Mouse (Mus musculus) lung, embryonic 16.5 days (tissue): ENCODE results near the gene Pold2. TPM values are rescaled to one million over a fixed set of nuclear protein-coding genes. Genes with fewer than 3 reads are reported as not detected.

ENCODE experiments used
- ATAC-seq: fragments of 200-750 bp; cut with Nextera tagmentation; 2 replicates; pipeline ENCODE4 v1.8.0; 2017; ENCODE audit warnings: low read depth, mild to moderate bottlenecking, moderate library complexity
- H3K27ac ChIP-seq: fragments of 300-500 bp; sonication (generic); 2 replicates; pipeline ENCODE4 v1.5.1; 2014; ENCODE audit warnings: mild to moderate bottlenecking, control low read depth, low read length
- H3K27me3 ChIP-seq: fragments of 300-500 bp; sonication (generic); 2 replicates; pipeline ENCODE4 v1.6.1; 2014; ENCODE audit warnings: low read depth, low read length, mixed read lengths; ENCODE audit not compliant: control insufficient read depth, insufficient read depth
- H3K36me3 ChIP-seq: fragments of 300-500 bp; sonication (generic); 2 replicates; pipeline ENCODE4 v1.6.1; 2014; ENCODE audit warnings: low read length; ENCODE audit not compliant: control insufficient read depth, insufficient read depth
- H3K4me1 ChIP-seq: fragments of 300-500 bp; sonication (generic); replicated peaks from 2 replicates; pipeline ENCODE4 v1.6.1; 2014; ENCODE audit warnings: low read length, mixed read lengths; ENCODE audit not compliant: control insufficient read depth, insufficient read depth
- H3K4me2 ChIP-seq: fragments of 300-500 bp; sonication (generic); 2 replicates; pipeline ENCODE4 v1.6.1; 2014; ENCODE audit warnings: low read depth, low read length, control low read depth
- H3K4me3 ChIP-seq: fragments of 300-500 bp; sonication (generic); 2 replicates; pipeline ENCODE4 v1.5.1; 2014; ENCODE audit warnings: mild to moderate bottlenecking, low read length, control low read depth
- H3K9ac ChIP-seq: fragments of 300-500 bp; sonication (generic); 2 replicates; pipeline ENCODE4 v1.6.1; 2014; ENCODE audit warnings: low read length, control low read depth
- H3K9me3 ChIP-seq: fragments of 300-500 bp; sonication (generic); 2 replicates; pipeline ENCODE4 v1.6.1; 2016; ENCODE audit warnings: low read length; ENCODE audit not compliant: control insufficient read depth
- WGBS: fragments of 180-500 bp; shearing (Covaris S2); extraction: QIAGEN DNeasy Blood & Tissue Kit; methylation state at CpG from one replicate; pipeline ENCODE4 v1.1.7; 2014; 5-methylcytosine and 5-hydroxymethylcytosine counted together
- polyA plus RNA-seq: library from polyadenylated mRNA; unstranded; fragments of >200 nt; fragmentation: Nextera tagmentation; extraction: Ambion mirVana; gene quantifications from 2 replicates; pipeline ENCODE4 v1.2.1, GENCODE M21; 2015

Gene Pold2
- polyA plus RNA-seq, 1 experiment from 2014 or later = 139 TPM

DNA sequence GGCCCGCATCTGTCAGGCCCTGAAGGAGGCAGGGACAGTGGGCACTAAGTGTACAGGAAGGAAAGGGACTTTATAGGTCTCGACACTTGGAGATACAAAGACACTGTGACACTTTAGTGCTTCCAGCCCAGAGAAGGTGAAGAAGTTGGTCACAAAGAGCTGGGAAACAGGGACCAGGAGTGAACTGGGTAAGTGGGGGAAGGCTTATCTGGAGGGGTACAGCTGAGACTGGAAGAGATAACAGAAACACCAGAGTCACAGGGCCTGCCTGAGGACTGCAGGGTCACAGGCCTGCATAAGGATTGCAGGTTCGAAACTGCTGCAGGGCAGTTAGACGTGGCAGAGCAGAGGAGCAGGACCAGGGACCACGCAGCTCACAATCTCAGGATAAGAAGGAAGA is 50.2 kb downstream of the Pold2 start:
- no peaks in the 10 kb centered on the region for H3K27me3 ChIP-seq
- H3K4me1 ChIP-seq = no peaks in the 10 kb centered on the region
- no peak for ATAC-seq
- no peak overlapping the region for H3K4me3 ChIP-seq
- H3K36me3 ChIP-seq = peaks cover 15% of the 10 kb centered on the region; the same call in 1 of the 2 replicates
- no peak overlapping the region for H3K9ac ChIP-seq
- no peak overlapping the region for H3K27ac ChIP-seq
- H3K4me2 ChIP-seq = no peak overlapping the region
- WGBS = 89% methylated on average over 5 of the region's 5 CpGs
- H3K9me3 ChIP-seq = no peaks in the 10 kb centered on the region

DNA sequence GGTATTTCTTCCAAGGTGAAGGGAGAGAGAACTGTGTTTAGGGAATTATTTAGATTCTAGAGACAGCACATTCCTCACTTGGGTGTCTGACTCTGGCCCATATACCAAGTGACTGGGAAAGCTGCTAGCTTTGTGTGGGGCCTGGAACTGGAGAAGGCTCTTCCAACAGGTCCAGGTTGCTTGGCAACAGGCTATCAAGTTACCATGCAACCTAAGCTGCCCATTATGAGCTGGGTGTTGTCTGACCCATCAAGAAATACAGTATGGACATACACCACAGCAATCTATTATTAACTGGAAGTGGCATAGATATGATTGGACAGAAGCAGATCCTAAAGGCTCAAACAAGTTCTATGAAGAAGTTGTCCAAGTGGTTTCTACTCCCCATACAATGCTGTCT is 52.7 kb downstream of the Pold2 start:
- no peak overlapping the region for H3K4me3 ChIP-seq
- H3K36me3 ChIP-seq = peaks cover 12% of the 10 kb centered on the region; the same call in 1 of the 2 replicates
- no peak overlapping the region for H3K9ac ChIP-seq
- H3K9me3 ChIP-seq = no peaks in the 10 kb centered on the region
- no peak for ATAC-seq
- H3K4me1 ChIP-seq = no peaks in the 10 kb centered on the region
- H3K27me3 ChIP-seq = no peaks in the 10 kb centered on the region
- no peak overlapping the region for H3K4me2 ChIP-seq
- H3K27ac ChIP-seq = no peak overlapping the region

Other genes with a start within 250 kb of the Pold2 start
- 180 TPM in 2 replicates for gene Mrps24, start 162.6 kb downstream of the Pold2 start, polyA plus RNA-seq
- gene Urgcp, start 115.9 kb downstream of the Pold2 start, polyA plus RNA-seq = 26.0 and 26.7 TPM in 2 replicates
- 110 and 111 TPM in 2 replicates for gene Dbnl, start 89.8 kb downstream of the Pold2 start, polyA plus RNA-seq
- gene Pgam2, start 74.6 kb downstream of the Pold2 start, polyA plus RNA-seq = 46.8 and 52.4 TPM in 2 replicates
- 8.0 and 8.4 TPM in 2 replicates for gene Polm, start 40.3 kb downstream of the Pold2 start, polyA plus RNA-seq
- 35.1 and 37.4 TPM in 2 replicates for gene Aebp1, start 16.3 kb downstream of the Pold2 start, polyA plus RNA-seq
- gene Myl7, start 20.5 kb upstream of the Pold2 start, polyA plus RNA-seq = 450 and 673 TPM in 2 replicates
- gene Gck, start 71.8 kb upstream of the Pold2 start, polyA plus RNA-seq = 1.3 and 1.6 TPM in 2 replicates
- gene Ykt6, start 77.4 kb upstream of the Pold2 start, polyA plus RNA-seq = 52.3 and 53.1 TPM in 2 replicates
- 1.1 and 1.9 TPM in 2 replicates for gene Camk2b, start 188.1 kb upstream of the Pold2 start, polyA plus RNA-seq